Mouse (Mus musculus): ENCODE measurements at regions not wholly inside any gene's neighbourhood (a gene's known extent, or its start where the extent isn't known, plus 50 kb on each side); places are given as distances from the start of the nearest gene placed in this dataset.

- H3K36me3 ChIP-seq (ENCODE audit: control insufficient read depth, insufficient read depth, low read length, poor library complexity, severe bottlenecking): no peaks in the 10 kb centered on the region
- no peak overlapping the region for H3K9ac ChIP-seq (ENCODE audit: low read depth, poor library complexity, severe bottlenecking)
- H3K27ac ChIP-seq (ENCODE audit: insufficient read depth, low read length): no peak overlapping the region
- H3K4me3 ChIP-seq (ENCODE audit: low read depth, low read length): no peak overlapping the region
- H3K9me3 ChIP-seq (replicated peaks; ENCODE audit: control insufficient read depth, insufficient read depth, low read length, poor library complexity, severe bottlenecking): no peaks in the 10 kb centered on the region
- H3K4me1 ChIP-seq (ENCODE audit: control insufficient read depth, insufficient read depth, low read length): no peaks in the 10 kb centered on the region
- H3K27me3 ChIP-seq (ENCODE audit: control insufficient read depth, insufficient read depth, low read length, poor library complexity, severe bottlenecking): no peaks in the 10 kb centered on the region
- TF ChIP-seq CTCF (IDR thresholded peaks at IDR 0.05; ENCODE audit: low read depth, low read length): no peak
Observed at GRCm38 (mm10) chr6:51708668-51709339, 185.1 kb downstream of the Snx10 start.

GRCm38 (mm10) chr6:51709340-51710067 is 185.8 kb downstream of the Snx10 start:
- no peak overlapping the region for H3K27ac ChIP-seq (ENCODE audit: insufficient read depth, low read length)
- H3K9ac ChIP-seq (ENCODE audit: low read depth, poor library complexity, severe bottlenecking): no peak overlapping the region
- H3K4me1 ChIP-seq (ENCODE audit: control insufficient read depth, insufficient read depth, low read length): no peaks in the 10 kb centered on the region
- H3K9me3 ChIP-seq (replicated peaks; ENCODE audit: control insufficient read depth, insufficient read depth, low read length, poor library complexity, severe bottlenecking): no peaks in the 10 kb centered on the region
- H3K4me3 ChIP-seq (ENCODE audit: low read depth, low read length): no peak overlapping the region
- no peaks in the 10 kb centered on the region for H3K27me3 ChIP-seq (ENCODE audit: control insufficient read depth, insufficient read depth, low read length, poor library complexity, severe bottlenecking)
- no peak for TF ChIP-seq EP300 (IDR thresholded peaks at IDR 0.05; ENCODE audit: insufficient read depth, low read depth, low read length)
- no peaks in the 10 kb centered on the region for H3K36me3 ChIP-seq (ENCODE audit: control insufficient read depth, insufficient read depth, low read length, poor library complexity, severe bottlenecking)

GRCm38 (mm10) chr6:51710153-51710552 is 186.5 kb downstream of the Snx10 start:
- Histone ChIP-seq H3K27me3 (ENCODE audit: control insufficient read depth, insufficient read depth, low read length, poor library complexity, severe bottlenecking) (no peaks in the 10 kb centered on the region), H3K9me3 (replicated peaks; ENCODE audit: control insufficient read depth, insufficient read depth, low read length, poor library complexity, severe bottlenecking) (no peaks in the 10 kb centered on the region), H3K4me3 (ENCODE audit: low read depth, low read length) (no peak overlapping the region), H3K36me3 (ENCODE audit: control insufficient read depth, insufficient read depth, low read length, poor library complexity, severe bottlenecking) (no peaks in the 10 kb centered on the region), H3K27ac (ENCODE audit: insufficient read depth, low read length) (no peak overlapping the region), H3K4me1 (ENCODE audit: control insufficient read depth, insufficient read depth, low read length) (peaks cover 1% of the 10 kb centered on the region), H3K9ac (ENCODE audit: low read depth, poor library complexity, severe bottlenecking) (no peak overlapping the region)
- TF ChIP-seq POLR2A (IDR thresholded peaks at IDR 0.05; ENCODE audit: insufficient read depth, low read length) (no peak), EP300 (IDR thresholded peaks at IDR 0.05; ENCODE audit: insufficient read depth, low read depth, low read length) (no peak)

GRCm38 (mm10) chr6:51710926-51711615 is 187.4 kb downstream of the Snx10 start:
- H3K9me3 ChIP-seq (replicated peaks; ENCODE audit: control insufficient read depth, insufficient read depth, low read length, poor library complexity, severe bottlenecking): no peaks in the 10 kb centered on the region
- TF ChIP-seq POLR2A (IDR thresholded peaks at IDR 0.05; ENCODE audit: insufficient read depth, low read length): no peak
- no peaks in the 10 kb centered on the region for H3K36me3 ChIP-seq (ENCODE audit: control insufficient read depth, insufficient read depth, low read length, poor library complexity, severe bottlenecking)
- H3K4me1 ChIP-seq (ENCODE audit: control insufficient read depth, insufficient read depth, low read length): peaks cover 2% of the 10 kb centered on the region
- H3K9ac ChIP-seq (ENCODE audit: low read depth, poor library complexity, severe bottlenecking): no peak overlapping the region
- no peak overlapping the region for H3K4me3 ChIP-seq (ENCODE audit: low read depth, low read length)
- H3K27me3 ChIP-seq (ENCODE audit: control insufficient read depth, insufficient read depth, low read length, poor library complexity, severe bottlenecking): no peaks in the 10 kb centered on the region
- no peak overlapping the region for H3K27ac ChIP-seq (ENCODE audit: insufficient read depth, low read length)

GRCm38 (mm10) chr6:51711616-51711970 is 187.9 kb downstream of the Snx10 start:
- no peak overlapping the region for H3K27ac ChIP-seq (ENCODE audit: insufficient read depth, low read length)
- TF ChIP-seq EP300 (IDR thresholded peaks at IDR 0.05; ENCODE audit: insufficient read depth, low read depth, low read length) (no peak), CTCF (IDR thresholded peaks at IDR 0.05; ENCODE audit: low read depth, low read length) (no peak), POLR2A (IDR thresholded peaks at IDR 0.05; ENCODE audit: insufficient read depth, low read length) (no peak)
- no peaks in the 10 kb centered on the region for H3K27me3 ChIP-seq (ENCODE audit: control insufficient read depth, insufficient read depth, low read length, poor library complexity, severe bottlenecking)
- no peaks in the 10 kb centered on the region for H3K36me3 ChIP-seq (ENCODE audit: control insufficient read depth, insufficient read depth, low read length, poor library complexity, severe bottlenecking)
- H3K4me3 ChIP-seq (ENCODE audit: low read depth, low read length): no peak overlapping the region
- no peaks in the 10 kb centered on the region for H3K9me3 ChIP-seq (replicated peaks; ENCODE audit: control insufficient read depth, insufficient read depth, low read length, poor library complexity, severe bottlenecking)
- H3K9ac ChIP-seq (ENCODE audit: low read depth, poor library complexity, severe bottlenecking): no peak overlapping the region
- peaks cover 2% of the 10 kb centered on the region for H3K4me1 ChIP-seq (ENCODE audit: control insufficient read depth, insufficient read depth, low read length)

- Histone ChIP-seq H3K27me3 (ENCODE audit: control insufficient read depth, insufficient read depth, low read length, poor library complexity, severe bottlenecking) (no peaks in the 10 kb centered on the region), H3K4me1 (ENCODE audit: control insufficient read depth, insufficient read depth, low read length) (peaks cover 2% of the 10 kb centered on the region), H3K4me3 (ENCODE audit: low read depth, low read length) (no peak overlapping the region), H3K27ac (ENCODE audit: insufficient read depth, low read length) (no peak overlapping the region), H3K9me3 (replicated peaks; ENCODE audit: control insufficient read depth, insufficient read depth, low read length, poor library complexity, severe bottlenecking) (no peaks in the 10 kb centered on the region), H3K9ac (ENCODE audit: low read depth, poor library complexity, severe bottlenecking) (no peak overlapping the region), H3K36me3 (ENCODE audit: control insufficient read depth, insufficient read depth, low read length, poor library complexity, severe bottlenecking) (no peaks in the 10 kb centered on the region)
- TF ChIP-seq CTCF (IDR thresholded peaks at IDR 0.05; ENCODE audit: low read depth, low read length): no peak
- TF ChIP-seq EP300 (IDR thresholded peaks at IDR 0.05; ENCODE audit: insufficient read depth, low read depth, low read length): 0 out of 2 replicates have a peak, but pooled peaks have one; percentile 21
Observed at GRCm38 (mm10) chr6:51715158-51715840, 191.6 kb downstream of the Snx10 start.

Data from ES-Bruce4 (cell line).